Comparison of ENCODE assay signal across 23 mouse cellular contexts in the genomic region with DNA sequence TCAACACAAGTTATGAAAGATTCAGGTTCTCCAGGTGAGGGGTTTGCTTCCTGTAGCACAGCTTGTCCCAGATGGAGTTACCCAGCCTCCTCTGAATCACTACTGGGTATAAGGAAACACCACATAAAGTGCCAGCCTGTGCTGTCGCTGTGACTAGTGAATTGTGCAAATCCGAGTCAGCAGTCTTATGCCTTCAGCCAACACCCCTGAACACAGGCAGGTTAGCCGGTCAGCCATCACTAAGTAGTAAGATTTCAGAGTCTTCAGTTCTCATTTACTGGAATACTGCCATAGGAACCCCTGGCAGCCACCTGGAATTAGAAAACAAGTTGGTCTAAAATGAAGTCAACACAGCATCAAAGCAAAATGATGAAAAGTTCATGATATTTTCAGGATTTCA. TPM values are rescaled to one million over a fixed set of nuclear protein-coding genes. Genes with fewer than 3 reads are reported as not detected.
DNase-seq lines count a peak whose midpoint lies in the region; ATAC-seq and TF ChIP-seq lines count a peak whose summit lies in the region.
"Had no signal": no experiment of that assay in that cellular context is flagged by ENCODE, and none has a peak within 500 bp of the region (broad histone marks: within the 10 kb centered on the region; RNA-seq: fewer than 3 reads in every experiment).

No protein-coding gene starts in this region.

- 66% methylated on average over 3 of the region's 3 CpGs for WGBS in lung, postnatal 0 days

- H3K27me3 ChIP-seq in lung, postnatal 0 days (replicated peaks; ENCODE audit: insufficient read depth, low read length): no peaks in the 10 kb centered on the region
- H3K27me3 ChIP-seq: embryonic facial prominence, embryonic 13.5 days; limb, embryonic 15.5 days had no signal

- peak overlapping the region; percentile 32; the same call in 1 of the 2 replicates for H3K27ac ChIP-seq in gastrocnemius, adult 2 months
- H3K27ac ChIP-seq in lung, postnatal 0 days (ENCODE audit: low read length): no peak overlapping the region
- H3K27ac ChIP-seq in brown adipose tissue, adult 24 weeks (replicated peaks; ENCODE audit: low read depth, low read length): peak overlapping the region; percentile 64
- H3K27ac ChIP-seq: embryonic facial prominence, embryonic 13.5 days; heart, adult 2 months; limb, embryonic 15.5 days had no signal

- H3K9ac ChIP-seq in lung, postnatal 0 days (replicated peaks; ENCODE audit: low read depth): no peak overlapping the region
- H3K9ac ChIP-seq: embryonic facial prominence, embryonic 13.5 days; limb, embryonic 15.5 days; liver, postnatal 0 days had no signal

- no peaks in the 10 kb centered on the region for H3K36me3 ChIP-seq in lung, postnatal 0 days (ENCODE audit: insufficient read depth, low read length)
- H3K36me3 ChIP-seq: embryonic facial prominence, embryonic 13.5 days; limb, embryonic 15.5 days had no signal

- no peaks in the 10 kb centered on the region for H3K4me1 ChIP-seq in lung, postnatal 0 days (ENCODE audit: insufficient read depth, low read depth, low read length)
- H3K4me1 ChIP-seq in brown adipose tissue, adult 24 weeks (ENCODE audit: control insufficient read depth, insufficient read depth, insufficient read length, low read length): no peaks in the 10 kb centered on the region; the same call in 1 of the 2 replicates
- H3K4me1 ChIP-seq: embryonic facial prominence, embryonic 13.5 days; limb, embryonic 15.5 days had no signal

- DNase-seq in gastrocnemius, adult 2 months: no peak
- DNase-seq in gastrocnemius, postnatal 10 days: no peak
- peak; percentile 7 for DNase-seq in lung, postnatal 0 days (ENCODE audit: low spot score)
- no peak for DNase-seq in lung, postnatal 10 days
- peak; percentile 41 to 54 for DNase-seq in kidney, postnatal 36 days
- DNase-seq in right cerebral cortex, adult 2 months (ENCODE audit: low spot score in 2 of 2): no peak
- DNase-seq in heart, postnatal 25 days (ENCODE audit: low spot score): no peak
- DNase-seq: B cell, adult 2 months; cerebellum, adult 8-10 months; gastrocnemius, postnatal 25 days; heart, adult 2 months; liver, postnatal 0 days; midbrain, embryonic 14.5 days; thymus, postnatal 14 days had no signal

- H3K4me2 ChIP-seq in lung, postnatal 0 days (replicated peaks; ENCODE audit: low read depth, low read length): no peak overlapping the region
- H3K4me2 ChIP-seq: embryonic facial prominence, embryonic 13.5 days; limb, embryonic 15.5 days had no signal

- TF ChIP-seq CTCF in gastrocnemius, adult 2 months (IDR thresholded peaks at IDR 0.05): no peak
- TF ChIP-seq CTCF in lung, postnatal 0 days (IDR thresholded peaks at IDR 0.05): no peak

- no peaks in the 10 kb centered on the region for H3K9me3 ChIP-seq in lung, postnatal 0 days (ENCODE audit: low read length)
- H3K9me3 ChIP-seq: limb, embryonic 15.5 days had no signal

- no peak for ATAC-seq in lung, postnatal 0 days
- ATAC-seq: forebrain, embryonic 14.5 days; hindbrain, embryonic 16.5 days; intestine, embryonic 16.5 days; liver, postnatal 0 days had no signal

- TF ChIP-seq EP300 in lung, postnatal 0 days (IDR thresholded peaks at IDR 0.05): no peak

- intact Hi-C loops in gastrocnemius, adult 2 months (cut with DNase I): no loop called here
- intact Hi-C loops in heart, postnatal 25 days (cut with DNase I): no loop called here

- no peak overlapping the region for H3K4me3 ChIP-seq in gastrocnemius, adult 2 months
- no peak overlapping the region for H3K4me3 ChIP-seq in lung, postnatal 0 days (ENCODE audit: low read depth, low read length)
- H3K4me3 ChIP-seq in brown adipose tissue, adult 24 weeks (ENCODE audit: insufficient read depth, low read depth, low read length): no peak overlapping the region
- H3K4me3 ChIP-seq: embryonic facial prominence, embryonic 13.5 days; heart, adult 2 months; limb, embryonic 15.5 days; myocyte had no signal

RNA-seq across cellular contexts. Expression of gene Fam13a, which starts 47.3 kb away (rescaled TPM):
- 10 to 100 TPM in 1 of 2 experiments, 1 to 10 TPM in 1; 7.6 to 12.6 TPM for total RNA-seq in gastrocnemius, adult 2 months (2021)
- total RNA-seq in gastrocnemius, postnatal 10 days (2021): 1 to 10 TPM; 9.7 to 9.9 TPM
- 21.4 and 23.5 TPM in 2 replicates for polyA plus RNA-seq in lung, postnatal 0 days (2015; fragmentation: Nextera tagmentation; extraction: Ambion mirVana)
- polyA plus RNA-seq in brown adipose tissue, adult 24 weeks (2012; ENCODE audit: insufficient read depth, insufficient read length, missing spikeins): 80.3 and 118 TPM in 2 replicates
- 10 to 100 TPM; 21.2 to 27.4 TPM for total RNA-seq in heart, postnatal 25 days (2021)
- total RNA-seq: megakaryocyte, adult 5-6 weeks; neutrophil, adult 5-6 weeks had no signal

Comparison
In these comparisons a context has a peak if more than half of its experiments do, and no peak if none do; other contexts are left out.
1. DNase-seq: peak in lung, postnatal 0 days (single experiment) and kidney, postnatal 36 days (2 of 2); none in gastrocnemius, adult 2 months (single experiment), gastrocnemius, postnatal 10 days (single experiment), lung, postnatal 10 days (single experiment), right cerebral cortex, adult 2 months (0 of 2) and heart, postnatal 25 days (single experiment).